Mouse (Mus musculus) liver (tissue): ENCODE measurements at regions not wholly inside any gene's neighbourhood (a gene's known extent, or its start where the extent isn't known, plus 50 kb on each side); places are given as distances from the start of the nearest gene placed in this dataset.

Experiments used
- DNase-seq: peaks from one replicate; pipeline ENCODE4 v3.0.0-alpha.2; 2020; ENCODE audit warnings: mixed read lengths

DNA sequence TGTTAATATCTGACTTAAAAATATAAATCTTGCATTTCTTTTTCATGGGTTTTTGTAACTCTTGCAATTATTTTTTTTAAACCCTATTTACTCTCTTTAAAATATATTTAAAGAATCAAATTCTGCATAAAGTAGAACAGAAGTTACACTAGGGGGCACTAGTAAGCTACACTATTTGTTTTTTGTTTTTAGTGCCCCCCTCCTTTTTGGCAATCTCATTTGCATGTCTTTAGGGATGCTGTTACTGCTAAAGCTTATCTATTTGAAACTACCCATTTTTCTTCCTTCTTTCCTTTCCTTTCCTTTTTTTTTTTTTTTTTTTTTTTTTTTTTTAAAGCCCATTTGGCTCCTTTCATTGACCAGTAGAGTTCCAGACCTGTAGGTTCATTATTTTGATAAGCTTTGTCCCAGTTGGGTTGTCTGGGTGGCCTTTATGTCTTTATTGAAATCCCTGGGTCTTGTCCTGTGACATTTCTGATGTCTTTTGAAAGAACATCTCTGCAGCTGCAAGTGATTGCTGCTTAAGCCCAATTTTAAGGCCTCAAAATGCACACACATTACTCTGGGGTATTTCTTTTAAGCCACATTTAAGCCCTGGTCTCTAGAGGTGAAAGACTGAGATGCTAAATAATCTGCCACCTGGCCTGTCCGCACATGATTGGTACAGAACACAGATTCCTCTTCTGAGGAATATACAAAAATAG lies 1249.6 kb downstream of the Hace1 start:
- DNase-seq, result no peak

DNA sequence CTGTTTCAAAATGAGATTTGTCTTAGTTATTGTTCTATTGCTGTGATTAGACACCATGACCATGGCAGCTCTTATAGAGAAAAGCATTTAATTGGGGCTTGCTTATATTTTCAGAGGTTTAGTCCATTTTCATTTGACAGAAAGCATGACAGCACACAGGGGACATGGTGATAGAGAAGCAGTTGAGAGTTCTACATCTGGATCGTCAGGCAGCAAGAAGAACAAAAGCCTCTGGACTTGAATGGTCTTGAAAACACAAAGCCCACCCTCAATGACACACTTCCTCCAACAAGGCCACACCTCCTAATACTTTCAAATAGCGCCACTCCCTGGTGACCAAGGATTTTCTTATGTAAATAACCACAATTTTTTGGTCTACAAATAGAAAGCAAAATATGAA lies 1250.5 kb downstream of the Hace1 start:
- DNase-seq, result no peak

DNA sequence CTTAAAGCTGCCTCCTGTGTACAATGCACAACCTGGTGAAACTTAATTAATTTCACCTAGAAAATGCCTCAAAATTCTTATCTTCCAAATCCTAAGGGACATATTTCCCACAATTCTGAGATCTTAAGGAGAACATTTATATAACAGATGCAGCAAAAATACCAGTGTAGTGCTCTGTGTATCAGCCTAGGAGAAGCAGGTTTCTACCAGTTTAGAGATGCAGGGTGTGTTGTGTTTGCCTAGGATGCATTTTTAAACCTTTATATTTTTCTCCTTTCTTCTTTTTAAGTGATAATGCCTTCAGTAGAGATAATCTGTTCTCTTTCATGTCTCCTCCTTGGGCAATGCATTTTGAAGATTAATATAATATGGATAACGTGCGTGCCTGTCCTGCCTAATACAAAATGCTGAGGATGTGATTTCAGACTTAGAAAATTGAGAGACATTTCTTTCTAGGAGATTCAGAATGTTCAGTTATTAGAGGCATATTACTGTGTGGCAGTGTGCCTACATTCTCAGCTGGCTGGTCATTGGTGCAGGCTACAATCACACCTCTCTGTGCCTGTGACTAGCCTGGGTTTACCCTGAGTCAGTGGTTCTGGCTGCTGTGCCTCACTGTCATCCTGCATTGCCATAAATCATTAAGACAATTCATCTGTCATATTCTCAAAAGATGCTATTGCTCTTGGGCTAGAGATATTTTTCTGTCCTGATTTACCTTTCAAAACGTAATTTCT lies 1268.1 kb downstream of the Hace1 start:
- DNase-seq, result no peak
